Mouse (Mus musculus) cerebellum, adult 9-11 months (tissue): ENCODE results near the gene Arhgef26.
A peak's percentile ranks its signal among the peaks of the same experiment; 100 is the strongest.

Experiments used
- DNase-seq: peaks from one replicate; pipeline ENCODE4 v3.0.0; 2022

The Arhgef26 gene

DNA sequence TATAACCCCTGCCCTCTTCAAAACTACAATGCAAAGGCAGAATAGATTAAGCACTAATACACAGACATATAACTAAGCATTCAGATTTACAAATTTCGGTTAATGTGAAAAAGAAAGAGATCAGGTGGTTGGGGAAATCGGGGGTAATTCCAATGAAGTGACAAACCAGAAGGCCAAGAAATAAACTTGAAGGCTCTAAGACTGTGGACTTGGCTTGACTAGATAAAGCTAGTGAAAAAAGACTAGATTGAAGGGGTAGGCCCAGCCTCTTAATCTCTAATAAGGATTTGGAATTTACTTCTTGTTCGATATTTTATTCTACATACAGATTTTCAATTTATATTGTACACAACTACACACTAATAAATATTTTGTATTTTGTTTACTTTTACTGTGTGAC is at the start of gene Arhgef26:
Arhgef26 (plus strand) TSS at position 301 of the 400 bp plus-strand sequence.
- no peak for DNase-seq

DNA sequence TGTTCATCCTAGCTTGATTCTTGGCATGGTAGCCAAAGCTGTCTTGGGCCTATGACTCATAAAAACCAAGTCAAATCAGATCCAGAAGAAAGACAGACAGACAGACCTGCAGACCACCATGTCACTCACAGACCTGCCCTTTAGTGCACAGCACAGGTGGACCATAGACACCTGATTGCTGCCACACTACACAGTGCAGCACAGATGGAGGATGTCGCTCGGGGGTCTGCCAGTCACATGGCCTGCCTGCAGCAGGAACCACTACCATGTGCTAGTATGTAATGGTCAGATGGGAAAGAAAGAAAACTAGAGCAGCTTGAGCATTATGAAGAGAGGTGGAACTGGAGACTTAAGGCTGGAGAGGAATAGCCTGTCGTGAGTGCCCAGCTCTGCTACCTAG is 27.7 kb upstream of the Arhgef26 start:
- DNase-seq: no peak

DNA sequence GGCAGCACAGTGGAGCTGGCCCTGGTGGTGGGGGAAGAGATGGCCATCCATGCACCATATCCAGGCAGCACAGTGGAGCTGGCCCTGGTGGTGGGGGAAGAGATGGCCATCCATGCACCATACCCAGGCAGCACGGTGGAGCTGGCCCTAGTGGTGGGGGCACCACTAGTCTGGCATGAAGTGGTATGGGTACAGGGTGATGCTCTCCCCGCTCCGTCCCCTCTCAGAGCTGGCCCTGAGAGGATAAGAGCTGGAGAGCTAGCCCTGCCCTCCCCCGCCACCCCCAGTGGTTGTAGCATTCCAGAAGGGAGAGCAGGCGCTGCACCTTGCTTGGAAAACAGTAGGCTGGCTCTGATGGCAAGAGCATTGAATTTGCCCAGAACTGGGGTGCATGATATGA is 26.9 kb upstream of the Arhgef26 start:
- no peak for DNase-seq

DNA sequence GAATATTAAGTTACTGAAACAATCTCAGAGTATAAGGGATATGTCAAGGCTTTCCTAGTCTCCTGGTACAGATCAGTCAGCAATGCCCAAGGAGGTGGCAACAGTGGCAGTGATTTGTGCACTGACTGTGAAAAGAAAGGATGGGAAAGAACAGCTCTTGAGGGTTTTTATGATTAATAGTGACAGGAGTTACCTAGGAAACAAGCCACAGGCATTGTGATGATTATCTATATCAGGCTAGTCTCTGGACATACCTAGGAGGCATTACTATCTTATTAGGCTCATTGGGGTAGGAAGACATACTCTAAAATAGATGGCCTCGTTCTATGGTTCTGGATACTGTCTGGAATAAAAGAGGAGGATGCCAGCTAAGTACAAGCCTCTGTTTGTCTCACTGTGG is 13.4 kb upstream of the Arhgef26 start:
- no peak for DNase-seq

DNA sequence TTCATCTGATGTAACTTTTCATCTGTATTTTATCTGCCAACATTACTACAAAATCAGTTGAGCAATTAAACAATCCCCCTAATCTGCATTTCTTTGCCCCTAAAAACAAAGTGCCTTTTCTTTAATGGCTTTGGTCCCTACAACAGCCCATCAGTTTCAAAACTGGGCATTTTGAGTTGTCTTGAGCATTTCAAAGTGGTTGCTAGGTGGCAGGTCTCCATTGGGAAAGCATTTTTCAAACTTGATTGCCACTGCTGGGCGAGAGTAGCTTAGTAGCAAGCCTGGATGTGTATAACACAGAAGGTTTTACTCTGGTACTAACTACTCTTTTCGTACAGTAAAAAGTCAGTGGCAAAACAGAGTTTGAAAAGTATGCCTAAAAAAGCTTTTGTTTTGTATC is 10.2 kb upstream of the Arhgef26 start:
- no peak for DNase-seq

DNA sequence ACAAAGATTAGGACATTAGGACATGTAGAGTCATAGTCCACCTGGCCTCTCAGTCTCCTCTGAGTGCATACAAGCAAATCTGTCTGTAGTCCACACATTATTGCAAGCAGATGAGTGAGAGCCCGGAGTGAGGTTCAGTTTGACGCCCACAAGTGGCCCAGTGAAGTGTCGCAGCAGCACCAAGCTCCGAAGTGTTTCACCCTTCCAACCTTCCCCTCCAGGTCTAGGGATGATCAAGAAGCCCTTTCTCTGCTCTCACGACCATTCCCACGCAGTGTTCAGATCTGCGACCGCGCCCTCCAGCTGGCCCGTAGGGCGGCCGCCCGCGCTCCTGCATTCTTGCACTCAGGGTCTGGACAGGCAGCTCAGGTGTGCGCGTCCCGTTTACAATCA is 313 bp downstream of the Arhgef26 start:
- no peak for DNase-seq

DNA sequence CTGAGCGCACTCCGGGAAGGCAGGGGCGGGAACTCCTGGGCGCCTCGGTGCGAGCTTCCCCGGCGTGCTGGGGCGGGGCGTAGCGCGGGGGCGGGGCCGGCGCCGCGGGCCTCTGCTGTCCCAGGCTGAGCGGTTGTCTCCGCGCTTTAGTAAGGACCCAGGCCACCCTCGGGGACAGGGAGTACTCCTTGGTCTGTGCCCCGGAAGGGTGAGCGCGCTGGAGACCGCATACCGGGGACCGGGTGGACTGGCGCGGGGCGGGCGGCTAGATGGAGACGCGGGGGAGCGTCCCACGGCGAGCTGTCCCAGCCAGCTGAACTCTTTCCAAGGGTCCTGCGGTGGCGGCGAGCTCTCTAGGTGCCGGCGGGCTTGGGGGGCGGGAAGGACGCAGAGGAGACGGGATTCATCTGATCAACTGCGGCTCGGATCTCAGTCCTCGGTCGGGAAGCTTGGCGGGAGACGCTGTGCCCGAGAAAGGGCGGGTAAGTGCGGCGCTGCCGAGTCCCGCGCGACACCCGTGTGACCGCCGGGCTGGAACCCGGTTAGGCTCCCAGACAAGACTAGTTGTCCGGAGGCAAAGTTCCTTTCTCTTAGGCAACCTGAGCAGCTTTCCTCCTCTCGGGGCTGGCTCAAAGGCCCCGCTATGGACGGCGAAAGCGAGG is 841 bp downstream of the Arhgef26 start:
- DNase-seq: peak; percentile 8

DNA sequence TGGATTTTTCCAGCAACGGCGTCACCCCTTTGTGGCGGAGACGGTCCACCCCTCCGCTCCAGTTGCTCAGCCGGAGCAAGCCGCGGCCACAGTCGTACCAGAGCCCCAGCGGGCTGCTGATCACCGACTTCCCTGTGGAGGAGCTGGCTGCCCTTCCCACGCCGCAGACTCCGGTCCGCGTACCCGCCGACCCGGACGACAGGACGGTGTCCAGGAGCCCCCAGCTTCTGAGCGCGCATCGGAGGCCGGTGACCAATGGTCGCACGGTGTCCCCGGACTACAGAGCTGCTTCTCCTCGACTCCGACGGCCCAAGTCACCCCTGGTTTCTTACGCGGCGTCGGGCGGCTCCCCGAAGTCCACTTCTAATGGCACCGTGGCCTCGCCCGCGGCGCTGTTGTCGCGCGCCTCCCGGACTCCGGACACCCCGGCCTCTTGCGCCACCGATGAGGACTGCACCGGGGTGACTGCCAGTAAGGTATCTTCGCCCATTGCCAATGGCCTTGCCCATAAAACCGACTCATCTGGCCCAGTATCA is 1.4 kb downstream of the Arhgef26 start:
- DNase-seq: no peak

DNA sequence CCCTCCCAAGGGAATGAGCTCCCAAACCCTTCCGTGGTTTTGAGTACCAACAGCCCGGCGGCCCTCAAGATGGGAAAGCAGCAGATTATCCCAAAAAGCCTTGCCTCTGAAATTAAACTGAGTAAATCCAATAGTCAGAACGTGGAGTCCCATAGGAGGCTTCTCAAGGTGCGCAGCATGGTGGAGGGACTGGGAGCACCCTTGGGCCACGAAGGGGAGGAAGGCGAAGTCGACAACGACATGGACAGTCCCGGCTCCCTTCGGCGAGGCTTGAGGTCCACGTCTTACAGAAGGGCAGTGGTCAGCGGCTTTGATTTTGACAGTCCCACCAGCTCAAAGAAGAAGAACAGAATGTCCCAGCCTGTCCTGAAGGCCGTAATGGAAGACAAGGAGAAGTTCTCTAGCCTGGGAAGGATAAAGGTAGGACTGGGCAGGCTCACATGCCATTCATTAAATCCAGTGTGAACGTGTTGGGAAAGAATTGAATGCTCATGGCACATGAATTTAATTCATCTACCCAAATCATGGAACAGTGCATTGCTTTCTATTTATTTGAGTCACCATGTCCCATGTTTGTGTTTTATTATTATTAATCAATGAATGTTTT is 2.1 kb downstream of the Arhgef26 start:
- no peak for DNase-seq

DNA sequence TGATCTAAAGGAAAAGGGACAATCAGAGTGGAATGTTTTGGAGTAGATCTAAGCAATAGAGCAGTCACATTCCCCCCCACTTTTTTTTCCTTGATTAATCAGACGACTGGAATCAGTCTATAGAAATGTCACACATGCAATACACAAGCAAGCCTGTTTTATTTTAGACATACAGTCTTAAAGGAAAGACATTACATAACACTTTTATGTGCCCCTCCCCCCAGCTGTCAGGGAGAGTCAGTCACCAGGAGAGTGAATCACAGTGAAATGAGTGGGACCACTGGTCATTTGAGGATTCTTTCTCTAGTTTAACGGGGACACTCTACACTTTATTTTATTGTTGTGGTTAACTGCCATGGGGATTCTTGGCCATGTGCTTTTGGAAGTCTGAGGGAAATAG is 2.7 kb downstream of the Arhgef26 start:
- no peak for DNase-seq

DNA sequence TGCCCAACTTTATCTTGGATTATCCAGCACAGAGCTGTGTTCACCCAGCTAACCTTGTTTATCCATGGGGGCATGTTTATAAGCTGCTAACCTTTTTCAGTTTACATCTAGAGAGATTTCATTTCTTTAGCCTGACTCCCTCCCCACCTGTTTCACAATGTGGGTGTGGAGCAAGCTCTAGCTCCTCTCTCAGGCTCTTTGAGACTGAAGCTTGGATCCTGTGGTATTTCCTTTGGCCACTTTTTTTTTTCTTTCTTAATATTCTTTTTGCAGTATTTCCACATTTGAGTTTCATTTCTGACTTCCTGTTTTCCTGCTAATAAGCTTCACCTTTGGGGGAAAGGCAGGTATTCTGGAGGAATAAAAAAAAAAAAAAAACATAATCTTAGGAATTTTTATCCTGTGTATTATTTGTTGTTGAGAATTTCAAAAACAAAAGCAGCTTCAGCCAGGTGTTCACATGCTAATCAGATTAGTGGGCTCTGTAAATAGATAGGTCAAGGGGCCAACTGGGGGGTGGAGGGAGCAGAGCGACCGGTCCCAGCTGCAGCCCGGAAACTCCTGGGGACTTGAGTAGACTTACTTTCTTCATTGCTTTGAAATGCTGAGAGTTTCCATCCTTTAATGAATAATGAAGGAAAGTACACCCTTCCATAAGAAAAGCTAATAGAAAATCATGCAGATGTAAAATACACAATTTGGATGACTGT is 3.5 kb downstream of the Arhgef26 start:
- DNase-seq: no peak

DNA sequence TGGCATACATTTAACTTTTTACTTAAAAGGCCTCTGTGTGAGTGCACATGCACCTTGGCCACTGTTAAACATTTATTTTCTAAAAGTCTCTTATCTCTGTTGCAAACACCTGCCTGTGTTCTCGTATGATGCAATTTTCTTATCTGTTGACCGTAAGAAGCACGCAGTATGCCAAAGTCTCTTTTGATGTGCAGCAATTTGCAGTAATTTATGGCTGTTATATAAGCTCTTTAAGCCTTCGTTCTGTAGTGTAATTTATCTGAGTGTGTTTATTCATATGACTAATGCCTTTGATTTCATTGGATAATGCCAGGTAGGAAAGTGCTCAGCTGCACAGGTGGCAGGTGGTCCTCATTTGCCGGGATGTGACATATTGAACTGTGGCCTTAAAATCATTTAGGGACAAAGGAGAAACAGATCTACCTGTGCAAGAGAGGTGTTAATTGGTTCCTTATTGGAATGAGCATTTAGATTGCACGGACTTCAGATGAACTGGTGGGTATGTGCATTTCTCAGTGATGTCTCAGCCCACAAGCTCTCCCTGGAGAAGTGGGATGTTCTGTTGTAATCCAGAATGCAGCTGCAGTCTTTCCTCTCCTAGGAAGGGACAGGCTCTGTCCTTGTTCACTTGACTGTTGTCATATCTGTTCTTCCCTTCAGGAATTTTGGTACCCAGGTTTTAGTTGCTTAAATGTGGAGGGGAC is 10.5 kb downstream of the Arhgef26 start:
- no peak for DNase-seq

DNA sequence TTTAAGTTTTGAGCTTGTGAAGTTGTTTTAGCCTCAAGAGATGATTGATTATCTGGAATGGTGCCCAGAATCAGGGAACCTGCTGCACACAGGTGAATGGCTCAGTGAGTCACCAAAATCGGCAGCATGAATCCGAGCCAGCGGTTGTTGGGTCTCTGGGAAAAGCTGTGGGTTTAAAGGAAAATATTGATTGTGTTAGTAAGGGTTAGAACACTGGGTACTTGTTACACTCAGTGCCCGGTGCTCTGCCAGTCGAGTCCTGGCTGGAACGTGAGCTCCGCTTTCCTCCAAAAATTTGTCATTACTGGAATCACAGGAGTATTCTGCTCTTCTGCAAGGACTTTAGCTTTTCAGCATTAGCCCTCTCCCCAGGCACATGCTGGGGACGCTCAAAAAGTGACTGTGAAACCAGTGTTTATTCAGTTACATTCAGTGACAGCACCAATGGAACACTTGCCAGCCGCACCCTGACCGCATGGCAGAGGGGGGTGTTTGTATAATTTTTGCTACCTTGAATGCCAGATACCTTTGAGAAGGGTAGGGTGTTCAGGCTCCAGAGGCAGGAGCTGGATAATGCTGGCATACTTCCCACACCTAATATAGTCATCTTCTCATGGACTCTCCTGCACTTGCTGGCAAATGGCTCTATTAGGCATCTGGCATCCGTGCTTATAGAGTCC is 11.2 kb downstream of the Arhgef26 start:
- DNase-seq: no peak

DNA sequence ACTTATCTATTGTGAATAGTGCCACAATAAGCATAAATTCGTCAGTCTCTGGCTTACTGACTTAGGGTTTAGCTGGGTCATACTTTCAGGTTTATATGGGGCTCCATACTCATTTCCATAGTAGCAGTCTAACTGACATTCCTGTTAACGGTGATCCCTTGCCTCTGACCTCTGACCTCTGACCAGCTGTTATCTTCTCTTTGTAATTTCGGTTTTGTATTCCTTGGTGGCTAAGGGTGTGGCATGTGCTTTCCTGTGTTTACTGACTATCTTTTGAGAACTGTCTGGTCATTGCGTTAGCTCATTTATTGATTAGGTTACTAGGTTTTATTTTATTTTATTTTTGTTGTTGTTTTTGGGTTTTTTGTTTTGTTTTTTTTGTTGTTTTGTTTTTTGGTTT is 13.9 kb downstream of the Arhgef26 start:
- DNase-seq: no peak

DNA sequence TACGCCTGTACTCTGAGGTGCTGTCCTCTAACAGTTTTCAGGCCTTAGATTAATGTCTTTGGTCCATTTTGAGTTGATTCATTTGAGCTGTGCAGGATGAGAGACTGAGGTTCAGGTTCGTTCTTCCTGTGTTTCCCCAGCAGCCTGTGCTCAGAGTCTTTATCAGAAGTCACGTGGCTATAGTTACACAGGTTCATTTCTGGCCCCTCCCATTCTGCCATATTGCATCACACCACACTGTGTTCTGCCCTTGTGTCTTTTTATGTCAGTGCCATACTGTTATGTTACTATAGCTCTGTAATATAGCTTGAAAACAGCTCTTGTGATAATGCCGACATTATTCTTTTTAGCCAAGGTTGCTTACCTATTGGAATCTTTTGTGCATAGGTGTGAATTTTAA is 14.7 kb downstream of the Arhgef26 start:
- DNase-seq: no peak

DNA sequence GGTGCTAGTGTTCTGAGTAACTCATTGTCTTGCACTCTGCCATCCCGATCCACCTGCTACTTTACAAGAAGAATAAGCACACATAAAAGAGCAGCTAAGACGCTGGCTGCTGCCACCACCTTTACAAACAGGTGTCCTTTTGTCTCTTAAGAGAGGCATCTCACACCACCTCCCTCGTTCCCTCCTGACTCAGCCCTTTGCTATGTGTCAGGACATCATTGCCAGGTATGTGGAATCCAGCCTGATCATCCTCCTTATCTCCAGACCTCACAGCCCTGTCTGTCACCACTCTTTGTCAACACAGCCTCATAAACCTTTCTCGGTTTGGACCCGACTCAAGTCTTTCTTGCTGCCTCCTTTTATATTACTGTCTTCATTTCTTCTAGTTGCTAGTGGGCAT is 29.7 kb downstream of the Arhgef26 start:
- no peak for DNase-seq

DNA sequence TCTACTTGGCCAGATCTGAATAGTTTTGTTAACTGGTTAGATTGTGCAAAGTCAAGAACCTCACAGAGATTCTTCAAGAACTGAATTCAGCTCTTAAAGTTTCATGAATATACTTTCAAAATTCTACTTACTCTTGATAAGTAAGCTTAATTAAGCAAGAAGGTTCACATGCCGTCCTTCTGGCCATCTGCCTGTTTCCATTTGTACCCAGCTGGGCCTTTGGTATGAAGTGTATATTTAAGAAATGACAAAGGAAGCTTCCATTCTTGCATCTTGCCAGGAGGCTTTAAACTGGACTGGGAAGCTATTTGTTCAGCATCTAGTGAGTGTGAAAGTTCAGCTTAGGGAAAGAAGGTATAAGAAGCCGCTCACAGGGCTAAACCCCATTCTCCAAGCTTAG is 34.7 kb downstream of the Arhgef26 start:
- no peak for DNase-seq

DNA sequence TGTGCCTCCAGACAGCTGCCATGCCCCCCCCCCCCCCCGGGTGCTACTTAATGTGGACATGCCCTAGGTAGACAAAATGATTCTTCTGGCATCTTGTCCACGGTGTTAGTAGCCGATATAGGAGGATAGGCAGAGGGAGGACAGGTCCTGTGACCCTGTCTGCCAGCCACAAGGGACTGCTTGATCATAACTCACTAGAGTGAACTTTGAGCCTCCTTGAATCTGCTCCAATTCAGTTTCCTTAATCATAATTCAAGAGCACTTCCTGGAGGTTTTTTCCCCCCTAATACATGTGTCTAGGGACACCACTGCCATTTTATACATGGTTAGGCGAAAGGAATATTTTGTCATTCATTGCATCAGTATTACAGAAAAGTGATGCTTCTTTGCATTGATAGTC is 36.2 kb downstream of the Arhgef26 start:
- no peak for DNase-seq

DNA sequence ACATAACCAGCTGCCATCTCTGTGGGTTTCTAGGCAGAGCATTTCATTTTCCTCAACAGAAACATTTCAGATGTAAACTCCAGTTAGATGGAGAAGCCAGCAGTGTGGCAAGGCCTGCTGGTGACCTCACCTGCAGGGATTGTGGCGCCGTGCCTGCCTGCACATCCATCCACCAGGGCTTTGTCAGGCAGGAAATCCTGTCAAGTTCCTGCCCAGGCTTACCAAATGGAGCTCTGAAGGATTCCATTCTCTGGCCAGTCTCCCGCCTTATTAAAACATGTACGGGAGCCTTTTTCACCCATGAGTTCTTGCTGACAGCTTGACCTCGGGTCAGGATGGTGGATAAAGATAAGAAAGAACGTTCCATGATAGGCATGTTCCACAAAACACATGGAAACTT is 36.7 kb downstream of the Arhgef26 start:
- no peak for DNase-seq

DNA sequence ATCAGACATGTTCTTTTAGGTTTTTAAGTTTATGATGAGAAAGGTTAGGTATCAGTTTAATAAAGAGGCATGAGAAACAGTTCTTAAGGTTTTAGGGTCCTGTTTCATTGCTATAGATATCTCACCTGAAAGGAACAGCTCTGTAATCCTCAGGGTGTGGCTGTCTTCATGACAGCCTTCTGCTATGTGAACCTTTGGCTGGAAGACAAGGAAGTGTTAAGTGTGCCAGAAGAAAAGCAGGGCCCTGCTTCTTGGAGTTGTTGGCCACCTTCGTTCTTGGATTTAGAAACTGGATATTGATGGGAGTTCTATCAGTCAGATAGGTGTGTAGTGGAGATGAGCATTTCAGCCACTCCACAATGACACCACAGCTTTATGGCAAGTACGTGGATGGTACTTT is 38.6 kb downstream of the Arhgef26 start:
- DNase-seq: no peak

DNA sequence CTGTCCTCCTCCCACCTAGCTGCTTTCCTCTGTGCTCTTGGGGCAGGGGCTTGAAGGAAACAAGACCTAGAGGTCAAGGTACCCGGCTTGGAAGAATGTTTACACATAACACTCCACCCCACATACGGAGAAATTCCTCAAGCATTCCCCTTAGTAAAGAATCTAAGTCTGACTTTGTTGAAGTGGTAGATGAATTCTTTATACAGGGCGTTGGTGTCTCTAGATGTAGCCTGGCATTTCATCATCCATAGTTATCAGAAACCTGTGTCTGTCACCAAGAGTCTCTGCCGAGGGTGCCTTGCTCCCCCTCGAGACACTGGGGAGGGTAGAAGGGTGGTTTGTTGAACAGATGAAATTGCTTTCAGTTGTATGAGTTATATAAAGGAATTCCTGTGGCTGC is 41.8 kb downstream of the Arhgef26 start:
- no peak for DNase-seq

DNA sequence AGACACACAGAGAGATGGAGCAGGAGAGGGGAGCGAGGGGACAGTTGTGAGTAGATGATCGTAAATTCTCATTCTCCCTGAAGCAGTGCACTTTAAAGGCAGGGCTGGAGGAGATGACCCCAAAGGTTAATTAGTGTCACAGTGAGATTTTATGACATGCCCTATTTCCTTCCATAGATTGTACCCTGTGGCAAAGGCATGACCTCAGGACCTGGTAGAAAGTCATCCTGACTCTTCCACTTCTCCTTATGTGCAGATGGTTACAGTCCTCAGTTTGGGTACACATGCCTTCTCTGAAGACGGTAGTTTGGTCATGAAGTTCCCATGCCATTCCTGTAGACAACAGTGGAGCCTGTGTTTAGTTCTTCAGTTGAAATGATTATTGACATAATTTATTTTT is 42.3 kb downstream of the Arhgef26 start:
- no peak for DNase-seq

DNA sequence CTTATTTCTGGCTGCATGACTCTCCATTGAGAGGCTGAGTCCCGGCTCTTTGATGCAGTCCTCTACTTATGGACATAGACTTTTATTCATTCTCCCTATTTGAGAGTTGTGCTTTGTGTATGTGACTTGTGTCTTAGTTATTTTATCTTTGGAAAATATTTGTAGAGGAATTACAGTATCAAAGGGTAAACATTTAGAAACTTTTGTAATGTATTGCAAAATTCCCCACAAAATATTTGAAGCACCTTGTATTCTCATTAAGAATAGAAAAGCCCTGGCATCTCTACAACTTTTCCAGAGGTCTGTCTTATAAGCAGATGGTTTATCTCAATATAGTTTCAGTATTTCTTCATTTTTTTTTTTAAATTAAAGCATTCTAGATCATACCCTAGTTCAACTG is 44.7 kb downstream of the Arhgef26 start:
- no peak for DNase-seq
